Mouse (Mus musculus): ENCODE measurements at regions not wholly inside any gene's neighbourhood (a gene's known extent, or its start where the extent isn't known, plus 50 kb on each side); places are given as distances from the start of the nearest gene placed in this dataset.
A peak's percentile ranks its signal among the peaks of the same experiment; 100 is the strongest.

DNA sequence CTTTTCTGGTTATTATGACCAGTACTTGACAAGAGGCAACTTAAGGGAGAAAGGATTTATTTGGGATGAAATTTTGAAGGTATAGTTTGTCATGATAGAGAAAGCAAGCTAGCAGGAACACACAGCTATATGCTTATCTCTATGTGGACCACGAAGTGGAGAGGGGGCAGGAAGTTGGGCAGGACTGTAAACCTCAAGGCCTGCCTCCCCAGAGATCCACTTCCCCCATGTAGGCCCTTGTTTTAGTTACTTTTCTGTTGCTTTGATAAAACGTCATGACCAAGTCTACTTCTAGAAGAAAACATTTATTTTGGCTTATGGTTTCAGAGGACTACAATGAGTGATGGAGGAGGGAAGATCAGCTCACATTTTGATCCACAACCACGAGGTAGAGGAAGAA lies 90.3 kb upstream of the Id2 start:
- no peak for ATAC-seq (replicated peaks in 1 of 2; ENCODE audit: insufficient read depth in 1 of 2, low FRiP score in 2 of 2, low TSS enrichment in 1 of 2, low read depth in 1 of 2, poor library complexity in 2 of 2, severe bottlenecking in 2 of 2)

DNA sequence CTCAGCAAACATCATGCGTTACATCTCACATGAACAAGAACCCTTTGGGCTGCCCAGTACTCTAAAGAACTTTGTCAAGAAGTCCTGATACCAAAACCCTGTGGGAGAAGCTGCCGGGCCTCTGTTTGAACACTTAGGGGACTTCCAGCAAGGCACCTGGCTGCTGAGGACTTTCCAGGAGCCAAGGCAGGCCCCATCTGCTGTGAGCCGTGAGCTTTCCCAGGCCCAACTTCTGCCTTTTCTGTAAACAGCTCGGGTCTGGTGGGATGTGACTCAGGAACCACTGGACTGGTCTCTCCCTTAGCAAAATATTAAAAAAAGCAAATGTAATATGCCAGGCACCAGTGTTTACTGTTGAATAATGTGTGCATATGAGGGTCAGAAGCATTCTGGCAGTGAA lies 85.7 kb upstream of the Id2 start:
- ATAC-seq (replicated peaks in 1 of 2; ENCODE audit: insufficient read depth in 1 of 2, low FRiP score in 2 of 2, low TSS enrichment in 1 of 2, low read depth in 1 of 2, poor library complexity in 2 of 2, severe bottlenecking in 2 of 2), result no peak

DNA sequence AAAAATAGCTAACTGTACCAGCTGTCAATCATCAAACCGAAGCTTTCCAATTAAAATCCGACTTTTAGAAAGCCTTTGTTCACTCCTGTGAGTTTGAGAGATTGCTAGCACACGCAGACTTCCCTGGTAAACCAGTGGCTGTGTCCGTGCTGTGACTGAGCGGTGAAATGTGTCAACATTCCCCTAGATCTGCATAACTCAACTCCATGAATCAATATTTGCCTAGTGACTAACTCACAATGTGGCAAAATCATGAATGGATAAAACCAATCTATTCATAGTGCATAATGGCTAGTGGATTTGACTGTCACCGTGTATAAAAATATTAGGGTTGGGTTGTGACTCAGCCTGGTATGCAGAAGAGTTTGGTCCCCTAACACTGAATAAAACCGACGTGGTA lies 84.4 kb upstream of the Id2 start:
- no peak for ATAC-seq (replicated peaks in 1 of 2; ENCODE audit: insufficient read depth in 1 of 2, low FRiP score in 2 of 2, low TSS enrichment in 1 of 2, low read depth in 1 of 2, poor library complexity in 2 of 2, severe bottlenecking in 2 of 2)

DNA sequence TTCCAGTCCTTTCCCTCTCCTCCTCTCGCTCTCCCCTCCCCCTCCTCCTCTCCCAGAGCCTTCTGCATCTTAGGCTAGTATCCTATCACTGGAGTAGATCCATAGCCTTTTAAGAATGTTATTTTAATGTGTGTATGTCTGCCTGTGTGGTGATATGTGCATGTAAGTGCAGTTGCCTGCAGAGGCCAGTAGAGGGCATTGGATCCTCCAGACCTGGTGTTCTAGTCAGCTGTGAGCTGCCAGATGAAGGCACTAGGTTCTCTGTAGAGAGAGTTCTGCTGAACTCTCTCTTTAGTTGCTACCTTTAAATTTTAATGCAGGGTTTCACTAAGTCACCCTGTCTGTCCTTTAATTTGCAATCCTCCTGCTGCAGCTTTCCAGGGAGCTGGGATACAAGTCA lies 83.9 kb upstream of the Id2 start:
- no peak for ATAC-seq (replicated peaks in 1 of 2; ENCODE audit: insufficient read depth in 1 of 2, low FRiP score in 2 of 2, low TSS enrichment in 1 of 2, low read depth in 1 of 2, poor library complexity in 2 of 2, severe bottlenecking in 2 of 2)

DNA sequence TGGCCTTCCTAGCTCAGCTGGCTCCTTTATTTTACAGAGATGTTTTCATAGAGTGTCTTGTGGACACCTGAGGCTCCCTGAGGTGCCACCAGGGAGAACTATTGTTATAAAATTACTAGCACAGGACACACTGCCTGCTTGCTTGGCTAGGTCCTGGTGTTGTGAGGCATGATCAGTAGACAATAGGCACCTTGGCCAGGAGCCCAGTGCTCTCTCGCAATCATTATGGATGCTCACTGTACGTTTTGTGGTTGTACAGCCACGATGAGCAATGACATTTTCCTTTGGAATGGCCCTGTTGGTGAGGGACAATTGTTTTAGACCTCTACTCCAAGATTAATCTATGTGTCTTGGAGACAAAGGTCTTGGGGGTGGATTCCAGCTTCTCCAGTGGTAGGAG lies 83.3 kb upstream of the Id2 start:
- no peak for ATAC-seq (replicated peaks in 1 of 2; ENCODE audit: insufficient read depth in 1 of 2, low FRiP score in 2 of 2, low TSS enrichment in 1 of 2, low read depth in 1 of 2, poor library complexity in 2 of 2, severe bottlenecking in 2 of 2)

DNA sequence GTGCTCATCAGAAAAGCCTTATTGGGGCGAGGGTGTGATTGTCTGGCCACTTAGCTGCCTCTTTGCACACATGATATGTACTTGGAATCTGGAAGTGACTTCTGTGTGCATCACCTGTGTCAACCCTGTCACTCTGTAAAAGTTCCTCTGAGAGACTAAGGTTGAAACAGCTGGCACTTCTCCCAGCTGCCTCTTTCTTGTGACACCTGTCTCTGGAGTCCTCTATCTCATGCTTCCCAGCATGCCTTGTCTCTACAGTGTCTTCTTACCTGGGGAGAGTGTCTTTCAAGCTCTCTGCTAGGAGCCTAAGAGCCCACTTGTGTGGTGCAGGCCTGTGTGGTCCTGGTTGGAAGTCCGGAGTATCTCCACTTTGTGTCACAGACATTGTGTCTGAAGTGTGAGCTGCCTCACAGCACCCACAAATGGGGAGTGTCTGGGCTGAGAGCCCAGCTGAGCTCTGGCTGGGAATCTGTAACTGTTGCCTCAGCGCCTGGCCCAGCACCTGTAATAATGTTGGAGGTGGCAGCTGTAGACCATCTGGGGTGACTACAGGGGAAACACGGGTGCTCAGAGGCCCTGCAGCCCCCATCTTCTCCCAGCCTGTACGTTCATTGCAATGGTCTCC lies 81.7 kb upstream of the Id2 start:
- no peak for ATAC-seq (replicated peaks in 1 of 2; ENCODE audit: insufficient read depth in 1 of 2, low FRiP score in 2 of 2, low TSS enrichment in 1 of 2, low read depth in 1 of 2, poor library complexity in 2 of 2, severe bottlenecking in 2 of 2)

DNA sequence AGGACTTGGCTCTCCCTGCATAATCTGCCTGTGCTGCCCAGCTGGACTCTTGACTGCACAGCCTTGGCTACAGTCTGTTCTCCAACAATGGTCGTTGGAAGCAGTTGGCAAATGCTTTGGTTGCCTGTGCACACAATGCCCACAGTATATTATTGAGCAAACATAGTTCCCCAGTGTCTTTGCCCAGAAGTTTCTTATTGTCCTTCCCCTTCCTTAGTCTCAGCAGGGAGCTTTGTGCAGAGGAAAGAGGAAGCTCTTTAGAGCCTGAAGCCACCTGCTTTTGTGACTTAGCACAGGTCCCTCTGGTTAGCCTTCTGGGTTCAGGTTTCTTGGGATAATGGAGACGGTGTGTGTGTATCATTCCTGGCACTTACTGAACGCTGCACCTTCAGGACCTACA lies 80.9 kb upstream of the Id2 start:
- peak; percentile 89 to 92 for ATAC-seq (replicated peaks in 1 of 2; ENCODE audit: insufficient read depth in 1 of 2, low FRiP score in 2 of 2, low TSS enrichment in 1 of 2, low read depth in 1 of 2, poor library complexity in 2 of 2, severe bottlenecking in 2 of 2)

DNA sequence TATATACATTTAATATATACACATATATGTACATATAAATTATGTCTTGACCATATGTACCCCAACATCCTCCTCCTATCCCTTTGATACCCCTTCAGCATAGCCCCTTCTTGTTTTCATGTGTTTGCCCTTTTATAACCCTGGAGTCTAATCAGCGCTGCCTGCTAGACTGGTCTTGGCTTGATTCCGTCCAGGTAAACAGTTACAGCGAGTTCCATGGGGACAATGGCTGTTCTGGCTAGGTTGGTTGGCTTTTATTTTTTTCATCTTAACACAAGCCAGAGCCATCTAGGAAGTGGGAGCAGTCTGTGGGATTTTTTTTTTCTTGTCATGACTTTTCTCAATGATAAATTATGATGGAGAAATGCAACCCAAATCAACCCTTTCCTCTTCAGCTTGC lies 79.6 kb upstream of the Id2 start:
- no peak for ATAC-seq (replicated peaks in 1 of 2; ENCODE audit: insufficient read depth in 1 of 2, low FRiP score in 2 of 2, low TSS enrichment in 1 of 2, low read depth in 1 of 2, poor library complexity in 2 of 2, severe bottlenecking in 2 of 2)

DNA sequence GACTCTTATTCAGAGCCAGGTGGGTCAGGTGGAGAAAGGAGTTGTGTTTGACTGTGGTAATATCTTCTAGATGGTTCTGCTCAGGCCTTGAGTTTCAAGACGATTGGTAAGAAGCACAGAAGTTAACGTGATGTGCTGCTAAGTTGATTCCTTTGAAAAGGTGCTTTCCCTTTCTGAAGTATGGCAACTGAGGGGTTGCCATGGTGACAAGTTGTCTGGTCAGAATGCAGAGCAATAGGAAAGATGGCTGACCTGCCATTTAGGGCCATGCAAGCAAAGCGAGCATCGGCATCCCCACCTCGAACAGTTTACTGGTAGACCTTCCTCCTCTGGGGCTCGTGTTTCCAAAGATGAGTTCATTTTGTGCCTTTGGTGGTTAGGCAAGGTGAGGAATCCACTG lies 76.1 kb upstream of the Id2 start:
- no peak for ATAC-seq (replicated peaks in 1 of 2; ENCODE audit: insufficient read depth in 1 of 2, low FRiP score in 2 of 2, low TSS enrichment in 1 of 2, low read depth in 1 of 2, poor library complexity in 2 of 2, severe bottlenecking in 2 of 2)

DNA sequence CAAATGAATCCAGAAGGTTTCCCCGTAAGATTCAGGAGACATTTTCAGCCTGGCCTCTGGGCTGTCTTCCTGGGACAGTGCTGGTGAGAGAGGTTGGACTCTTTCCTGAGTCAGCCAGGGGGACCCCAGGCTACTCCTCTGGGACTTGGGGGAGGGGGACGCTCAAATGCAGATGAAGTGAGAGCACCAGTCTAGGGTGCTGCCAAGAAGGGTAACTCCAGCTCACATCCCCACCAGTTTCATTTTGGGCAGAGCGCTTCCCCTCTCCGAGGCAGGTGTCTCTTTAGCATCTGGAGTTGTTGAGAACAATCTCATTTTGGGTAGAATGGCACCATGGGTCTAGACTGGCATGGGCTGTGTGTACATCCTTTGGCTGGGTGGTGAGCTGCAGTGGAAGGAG lies 75.5 kb upstream of the Id2 start:
- ATAC-seq (replicated peaks in 1 of 2; ENCODE audit: insufficient read depth in 1 of 2, low FRiP score in 2 of 2, low TSS enrichment in 1 of 2, low read depth in 1 of 2, poor library complexity in 2 of 2, severe bottlenecking in 2 of 2), result no peak

DNA sequence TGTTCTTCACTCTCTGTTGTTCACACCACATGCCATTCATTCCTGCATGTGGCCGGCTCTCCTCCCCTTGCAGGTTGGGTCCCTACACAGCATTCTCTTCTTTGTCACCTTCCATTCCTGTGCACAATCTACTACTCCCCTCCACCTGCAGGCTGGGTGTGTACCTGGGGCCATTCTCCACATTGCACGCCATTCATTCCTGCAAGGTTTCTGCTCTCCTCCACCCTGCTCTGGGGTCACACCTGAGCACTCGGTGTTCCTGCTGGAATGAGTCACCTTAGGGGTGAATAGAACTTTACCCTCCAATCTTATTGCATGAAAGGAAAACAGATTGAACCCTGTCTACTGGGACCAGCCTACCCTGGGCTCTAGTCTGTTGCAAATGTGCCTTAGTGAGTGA lies 72.7 kb upstream of the Id2 start:
- ATAC-seq (replicated peaks in 1 of 2; ENCODE audit: insufficient read depth in 1 of 2, low FRiP score in 2 of 2, low TSS enrichment in 1 of 2, low read depth in 1 of 2, poor library complexity in 2 of 2, severe bottlenecking in 2 of 2), result no peak

DNA sequence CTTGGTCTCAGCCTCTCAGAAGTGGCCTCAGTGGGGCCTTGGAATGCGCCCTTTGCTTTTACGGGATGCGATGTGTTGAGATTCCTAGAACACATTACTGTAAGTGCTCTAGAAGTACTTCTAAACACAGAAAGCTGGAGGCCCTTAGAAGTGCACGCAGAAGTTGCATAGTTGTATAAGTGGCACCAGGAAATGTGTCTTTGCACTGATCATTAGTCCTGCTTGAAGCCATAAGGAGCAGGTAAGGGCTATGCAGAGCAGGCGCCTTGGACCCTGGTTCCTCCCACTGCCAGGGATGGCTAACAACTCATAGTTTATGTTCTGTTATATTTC lies 71.2 kb upstream of the Id2 start:
- ATAC-seq (replicated peaks in 1 of 2; ENCODE audit: insufficient read depth in 1 of 2, low FRiP score in 2 of 2, low TSS enrichment in 1 of 2, low read depth in 1 of 2, poor library complexity in 2 of 2, severe bottlenecking in 2 of 2), result no peak

DNA sequence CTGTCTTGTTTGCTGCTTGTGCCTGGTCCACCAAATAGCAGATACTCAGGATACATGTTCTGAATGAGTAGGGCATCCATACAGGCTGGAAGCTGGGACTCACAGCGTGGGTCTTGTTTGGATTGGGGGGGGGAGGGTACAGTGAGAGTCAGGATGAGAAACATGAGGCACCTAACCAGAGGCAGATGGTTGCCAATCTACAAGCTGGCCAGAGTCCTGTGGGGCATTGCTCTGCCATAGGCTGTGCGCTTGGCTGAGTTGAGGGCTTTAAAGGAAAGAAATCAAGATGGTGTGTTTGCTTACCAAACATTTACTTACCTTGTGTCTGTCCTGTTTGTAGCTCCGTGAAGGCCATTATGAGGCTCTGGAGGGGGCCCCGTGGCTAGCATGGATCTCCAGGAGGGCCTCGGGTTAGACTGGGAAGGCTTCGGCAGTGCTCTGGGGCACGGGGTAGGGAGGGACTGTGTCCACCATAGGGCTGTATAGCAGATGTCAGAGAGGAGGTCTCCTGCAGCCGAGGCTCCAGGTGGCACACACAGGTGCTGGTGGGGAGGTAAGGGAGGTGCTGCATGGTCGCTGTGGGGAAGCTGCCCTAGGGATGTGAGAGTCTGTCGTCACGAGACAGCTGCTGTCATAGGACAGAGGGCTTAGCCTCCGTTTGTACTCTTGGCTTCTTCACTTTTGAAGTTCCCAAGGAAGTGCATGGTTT lies 70.7 kb upstream of the Id2 start:
- ATAC-seq (replicated peaks in 1 of 2; ENCODE audit: insufficient read depth in 1 of 2, low FRiP score in 2 of 2, low TSS enrichment in 1 of 2, low read depth in 1 of 2, poor library complexity in 2 of 2, severe bottlenecking in 2 of 2), result no peak

DNA sequence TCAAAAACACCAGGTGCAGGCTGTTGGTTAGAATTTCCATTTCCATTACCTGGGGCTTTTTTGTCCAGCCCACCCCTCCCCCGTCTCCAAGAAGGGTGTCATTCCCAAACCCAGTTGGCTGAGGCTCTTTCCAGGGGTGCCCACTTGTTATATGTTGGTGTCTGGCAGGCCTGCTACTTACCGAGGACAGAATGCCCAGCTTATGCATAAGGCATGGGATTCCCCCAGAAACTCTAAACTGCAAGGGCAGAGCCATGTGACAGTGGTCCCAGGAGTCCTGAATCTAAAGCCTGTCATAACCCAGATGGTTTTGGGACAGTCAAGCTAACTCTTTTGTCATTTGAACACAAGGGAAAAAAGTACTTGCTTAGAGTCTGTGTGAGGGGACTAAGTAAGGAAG lies 69.6 kb upstream of the Id2 start:
- ATAC-seq (replicated peaks in 1 of 2; ENCODE audit: insufficient read depth in 1 of 2, low FRiP score in 2 of 2, low TSS enrichment in 1 of 2, low read depth in 1 of 2, poor library complexity in 2 of 2, severe bottlenecking in 2 of 2), result no peak

DNA sequence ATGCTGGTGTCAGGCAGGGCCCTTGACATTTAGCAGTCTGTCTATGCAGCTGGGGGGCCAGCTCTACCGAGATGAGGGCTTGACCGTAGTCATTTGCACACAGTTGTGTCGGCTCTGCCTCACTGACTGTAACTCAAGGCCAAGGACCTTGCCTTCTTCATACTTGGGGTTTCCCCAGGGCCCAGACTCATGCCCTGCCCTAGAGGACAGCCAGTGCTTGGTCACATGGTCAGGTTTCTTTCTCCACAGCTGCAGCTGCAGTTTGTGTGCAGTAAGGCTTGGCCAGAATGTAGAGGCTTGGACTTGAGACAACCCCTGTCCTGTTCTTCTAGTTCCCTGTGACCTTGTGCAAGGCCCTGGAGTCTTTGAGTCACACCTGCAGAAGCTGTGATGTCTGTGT lies 68.7 kb upstream of the Id2 start:
- peak in 1 of 2 experiments; percentile 32; a peak in 1 of 4 replicates for ATAC-seq (replicated peaks in 1 of 2; ENCODE audit: insufficient read depth in 1 of 2, low FRiP score in 2 of 2, low TSS enrichment in 1 of 2, low read depth in 1 of 2, poor library complexity in 2 of 2, severe bottlenecking in 2 of 2)

DNA sequence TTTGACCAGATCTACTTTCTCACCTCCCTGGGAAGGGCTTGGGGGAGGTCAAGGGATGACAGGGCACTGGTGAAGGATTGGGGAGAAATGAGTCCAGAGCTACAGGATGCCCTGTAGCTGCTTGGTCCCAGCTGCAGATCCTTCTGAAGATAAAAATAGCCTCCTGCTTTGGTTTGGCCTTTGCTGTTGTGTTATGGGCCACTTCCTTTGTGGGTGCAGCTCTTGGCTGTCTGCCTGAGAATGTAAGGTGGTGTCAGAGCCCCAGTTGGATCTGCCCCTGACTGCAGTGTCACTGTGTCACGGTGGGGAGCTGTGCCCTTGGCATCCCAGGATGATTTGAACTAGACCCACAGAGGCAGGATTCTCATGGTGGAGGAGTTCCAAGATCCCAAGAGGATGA lies 67.8 kb upstream of the Id2 start:
- ATAC-seq (replicated peaks in 1 of 2; ENCODE audit: insufficient read depth in 1 of 2, low FRiP score in 2 of 2, low TSS enrichment in 1 of 2, low read depth in 1 of 2, poor library complexity in 2 of 2, severe bottlenecking in 2 of 2), result peak; percentile 85 to 90

DNA sequence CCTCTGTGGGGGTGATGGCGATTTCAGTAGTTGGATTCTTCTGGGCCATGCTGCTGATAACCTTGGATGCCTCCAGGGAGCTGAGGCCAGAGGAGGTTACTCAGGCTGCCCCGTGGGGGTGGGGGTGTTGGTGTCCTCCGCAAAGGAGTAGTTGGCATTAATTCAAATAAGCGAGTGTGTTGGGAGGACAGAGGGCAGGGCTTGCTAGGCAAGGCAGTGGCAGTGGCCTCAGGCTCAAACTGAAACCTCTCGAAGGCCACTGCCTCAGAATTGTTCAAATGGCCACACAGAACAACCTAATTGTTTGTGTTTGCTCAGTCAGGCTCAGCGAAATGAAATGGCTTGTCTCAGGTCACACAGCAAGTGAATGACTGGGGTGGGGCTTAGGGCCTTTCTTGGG lies 66.6 kb upstream of the Id2 start:
- no peak for ATAC-seq (replicated peaks in 1 of 2; ENCODE audit: insufficient read depth in 1 of 2, low FRiP score in 2 of 2, low TSS enrichment in 1 of 2, low read depth in 1 of 2, poor library complexity in 2 of 2, severe bottlenecking in 2 of 2)

DNA sequence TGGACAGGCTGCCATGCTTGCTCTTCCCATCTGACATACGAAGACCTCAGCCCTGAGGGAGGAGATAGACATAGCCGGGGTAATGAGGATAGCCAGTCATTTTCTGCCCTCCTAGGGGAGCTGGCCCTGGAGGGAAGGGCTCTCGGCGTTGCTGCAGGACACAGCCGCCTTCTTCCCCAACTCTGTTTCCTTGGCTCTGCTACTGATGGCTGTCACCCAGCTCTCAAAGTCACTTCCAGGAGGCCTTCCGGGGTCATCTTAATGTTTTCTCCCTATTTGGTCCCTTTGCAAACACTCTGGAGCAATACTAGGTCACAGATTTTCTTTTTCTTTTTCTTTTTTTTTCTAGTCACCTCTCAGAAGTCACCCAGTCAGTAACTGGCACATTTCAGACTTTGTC lies 65.9 kb upstream of the Id2 start:
- ATAC-seq (replicated peaks in 1 of 2; ENCODE audit: insufficient read depth in 1 of 2, low FRiP score in 2 of 2, low TSS enrichment in 1 of 2, low read depth in 1 of 2, poor library complexity in 2 of 2, severe bottlenecking in 2 of 2), result no peak

DNA sequence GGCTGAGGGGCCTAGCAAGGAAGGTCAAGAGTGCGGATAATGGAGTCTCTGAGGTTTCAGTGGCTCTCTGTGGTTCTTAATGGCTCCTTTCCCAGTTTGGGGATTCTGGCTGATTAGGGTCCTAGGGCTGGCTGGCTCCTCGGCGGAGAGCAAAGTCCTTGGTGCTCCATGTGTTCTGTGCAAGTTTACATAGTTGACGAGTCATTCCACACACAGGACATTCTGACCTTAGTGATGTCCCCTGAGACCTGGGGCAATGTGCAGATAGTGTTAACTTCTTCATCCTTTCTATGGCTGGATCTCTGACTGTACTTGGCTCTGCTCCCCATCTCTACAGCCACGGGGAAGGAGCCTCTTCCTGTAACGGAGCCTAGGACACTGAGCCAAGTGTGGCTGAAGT lies 65.0 kb upstream of the Id2 start:
- ATAC-seq (replicated peaks in 1 of 2; ENCODE audit: insufficient read depth in 1 of 2, low FRiP score in 2 of 2, low TSS enrichment in 1 of 2, low read depth in 1 of 2, poor library complexity in 2 of 2, severe bottlenecking in 2 of 2), result no peak
